Mouse (Mus musculus) cerebellum, adult 2 months (tissue): ENCODE measurements around the gene Abca17. TPM values are rescaled to one million over a fixed set of nuclear protein-coding genes. Genes with fewer than 3 reads are reported as not detected.

Experiments used
- DNase-seq, 2 experiments: peaks; one replicate each; pipeline ENCODE4 v3.0.0; 2021
- H3K27ac ChIP-seq: fragments of 200-500 bp; 2 replicates; pipeline ENCODE4 v1.5.1; 2012; ENCODE audit warnings: low read length, control low read depth, inconsistent platforms; ENCODE audit not compliant: insufficient read depth
- H3K27me3 ChIP-seq: fragments of 200-500 bp; 2 replicates; pipeline ENCODE4 v1.6.1; 2012; ENCODE audit warnings: inconsistent platforms, mild to moderate bottlenecking, low read length, moderate library complexity; ENCODE audit not compliant: control insufficient read depth, insufficient read depth
- H3K4me1 ChIP-seq: fragments of 200-500 bp; 2 replicates; pipeline ENCODE4 v1.6.1; 2011; ENCODE audit warnings: low read length; ENCODE audit not compliant: control insufficient read depth, insufficient read depth
- H3K4me3 ChIP-seq: fragments of 200-500 bp; replicated peaks from 2 replicates; pipeline ENCODE3; 2011; ENCODE audit warnings: mild to moderate bottlenecking, low read depth, low read length, control low read depth; ENCODE audit not compliant: insufficient read depth
- CTCF ChIP-seq: fragments of 200-500 bp; IDR thresholded peaks from 2 replicates; pipeline ENCODE4 v1.5.1; 2011; ENCODE audit warnings: low read depth, mild to moderate bottlenecking, control low read depth, low read length, moderate library complexity, borderline replicate concordance; ENCODE audit not compliant: insufficient read depth
- POLR2A ChIP-seq: fragments of 200-500 bp; IDR thresholded peaks from 2 replicates; pipeline ENCODE4 v1.6.1; 2011; ENCODE audit warnings: low read length, control low read depth, borderline replicate concordance; ENCODE audit not compliant: insufficient read depth
- WGBS: fragments of 180-500 bp; shearing (Covaris S2); methylation state at CpG from one replicate; pipeline ENCODE4 v1.1.7; 2018; 5-methylcytosine and 5-hydroxymethylcytosine counted together
- polyA plus RNA-seq: library from polyadenylated mRNA; depleted of rRNA; stranded (reverse); fragments of >200 nt; gene quantifications from 2 replicates; pipeline ENCODE4 v1.2.3, GENCODE M21; 2012

The Abca17 gene
- polyA plus RNA-seq, 1 experiment = 0.31 TPM

DNA sequence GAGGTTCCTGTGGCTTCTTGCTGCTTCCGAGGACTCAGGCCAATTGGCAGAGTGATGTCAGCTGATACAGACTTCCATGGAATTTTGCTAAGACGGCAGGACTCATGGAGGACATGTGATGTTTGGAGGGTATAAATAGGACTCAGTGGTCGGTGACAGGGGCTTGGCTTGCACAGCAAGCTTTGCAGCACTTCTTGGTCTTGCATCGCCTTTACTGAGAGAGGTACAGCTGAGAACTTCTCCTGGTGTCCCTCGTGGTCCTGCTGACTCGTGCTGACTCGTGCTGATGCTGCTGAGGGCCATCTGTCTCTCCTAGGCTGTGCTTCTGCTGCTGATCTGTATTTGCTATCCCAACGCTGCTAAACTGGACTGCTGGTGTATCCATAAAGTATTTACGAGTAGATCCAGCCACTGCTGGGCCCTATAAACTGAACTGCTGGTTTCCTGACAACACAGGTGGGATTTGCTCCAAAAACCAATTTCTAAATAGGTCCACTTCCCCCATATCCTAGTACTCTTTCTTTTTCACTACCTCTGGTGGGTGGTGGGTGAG, 67.5 kb downstream of the Abca17 start:
- Histone ChIP-seq H3K27ac (no peak overlapping the region), H3K4me3 (no peak overlapping the region), H3K27me3 (no peaks in the 10 kb centered on the region), H3K4me1 (peaks cover 4% of the 10 kb centered on the region)
- TF ChIP-seq POLR2A (no peak), CTCF (no peak)
- peak; percentile 12 to 21 for DNase-seq
- WGBS = 11% methylated on average over 9 of the region's 9 CpGs

DNA sequence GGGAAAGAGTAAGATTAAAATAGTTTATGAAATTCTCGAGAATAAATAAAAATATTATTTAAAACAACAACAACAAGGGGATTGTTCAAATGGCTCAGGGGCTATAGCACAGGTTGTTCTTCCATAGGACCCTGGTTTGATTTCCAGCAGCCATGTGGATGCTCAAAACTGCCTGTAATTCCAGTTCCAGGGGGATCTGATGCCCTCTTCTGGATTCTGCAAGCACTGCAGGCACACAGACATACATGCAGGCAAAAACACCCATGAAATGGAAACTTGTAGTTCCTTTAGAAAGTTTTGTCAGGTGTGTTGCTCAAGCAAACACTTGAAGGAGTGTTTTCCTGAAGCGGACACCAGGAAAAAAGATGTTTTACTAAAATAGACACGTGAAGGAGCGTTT, 68.2 kb downstream of the Abca17 start:
- Histone ChIP-seq H3K27me3 (no peaks in the 10 kb centered on the region), H3K27ac (no peak overlapping the region), H3K4me3 (no peak overlapping the region), H3K4me1 (peaks cover 4% of the 10 kb centered on the region)
- WGBS = 70% methylated on average over 4 of the region's 4 CpGs
- TF ChIP-seq POLR2A (no peak), CTCF (no peak)
- no peak for DNase-seq

DNA sequence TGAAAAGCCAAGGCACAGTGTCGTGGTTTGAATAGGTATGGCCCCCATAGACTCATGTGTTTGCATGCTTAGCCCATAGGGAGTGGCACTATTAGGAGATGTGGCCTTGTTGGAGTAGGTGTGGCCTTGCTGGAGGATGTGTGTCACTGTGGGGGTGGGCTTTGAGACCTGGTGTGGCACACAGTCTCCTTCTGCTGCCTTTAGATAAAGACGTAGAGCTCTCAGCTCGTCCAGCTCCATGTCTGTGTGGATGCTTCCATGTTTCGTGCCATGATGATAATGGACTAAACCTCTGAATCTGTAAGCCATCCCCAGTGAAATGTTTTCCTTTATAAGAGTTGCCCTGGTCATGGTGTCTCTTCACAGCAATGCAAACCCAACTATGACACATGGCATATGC, 71.0 kb downstream of the Abca17 start:
- Histone ChIP-seq H3K27me3 (no peaks in the 10 kb centered on the region), H3K27ac (no peak overlapping the region), H3K4me1 (peaks cover 4% of the 10 kb centered on the region), H3K4me3 (no peak overlapping the region)
- no peak for TF ChIP-seq POLR2A
- TF ChIP-seq CTCF = no peak
- DNase-seq = no peak
- 80% methylated on average over 4 of the region's 4 CpGs for WGBS

DNA sequence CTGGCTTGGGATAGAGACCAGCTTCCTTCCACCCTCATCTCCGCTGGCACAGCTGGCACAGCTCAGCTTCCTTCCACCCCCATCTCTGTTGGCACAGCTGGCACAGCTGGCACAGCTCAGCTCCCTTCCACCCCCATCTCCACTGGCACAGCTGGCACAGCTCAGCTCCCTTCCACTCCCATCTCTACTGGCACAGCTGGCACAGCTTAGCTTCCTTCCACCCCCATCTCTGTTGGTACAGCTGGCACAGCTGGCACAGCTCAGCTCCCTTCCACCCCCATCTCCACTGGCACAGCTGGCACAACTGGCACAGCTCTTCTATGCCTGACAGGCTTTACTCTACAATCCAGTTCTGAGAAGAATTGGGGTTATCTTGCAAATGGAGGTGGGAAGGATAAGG, 83.7 kb downstream of the Abca17 start:
- TF ChIP-seq POLR2A (no peak), CTCF (no peak)
- H3K27me3 ChIP-seq = no peaks in the 10 kb centered on the region
- no peaks in the 10 kb centered on the region for H3K4me1 ChIP-seq
- DNase-seq = no peak
- 76% methylated on average over 1 of the region's 1 CpGs for WGBS
- no peak overlapping the region for H3K4me3 ChIP-seq
- no peak overlapping the region for H3K27ac ChIP-seq

DNA sequence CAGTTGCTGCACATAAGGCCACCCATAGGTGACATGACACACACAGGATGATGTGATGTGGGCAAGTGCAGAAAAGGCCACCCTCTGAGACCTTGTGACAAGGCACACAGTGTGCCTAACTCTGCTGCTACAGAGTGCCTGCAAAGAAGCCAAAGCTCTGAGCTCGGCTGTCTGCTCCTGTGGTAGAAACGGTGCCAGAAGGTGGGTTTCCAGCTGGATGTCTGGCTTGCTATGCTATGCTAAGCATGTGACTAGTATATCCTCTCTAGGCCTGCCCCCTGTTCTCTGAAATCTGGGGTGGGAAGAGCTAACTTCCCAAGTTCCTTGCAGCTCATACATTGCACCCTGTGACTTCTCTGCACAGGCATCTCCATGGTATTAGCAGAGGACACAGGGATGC, 86.1 kb downstream of the Abca17 start:
- no peak for DNase-seq
- H3K27me3 ChIP-seq = no peaks in the 10 kb centered on the region
- H3K4me1 ChIP-seq = no peaks in the 10 kb centered on the region
- H3K27ac ChIP-seq = no peak overlapping the region
- no peak overlapping the region for H3K4me3 ChIP-seq
- WGBS = 45% methylated on average over 2 of the region's 2 CpGs
- no peak for TF ChIP-seq POLR2A
- TF ChIP-seq CTCF = no peak

DNA sequence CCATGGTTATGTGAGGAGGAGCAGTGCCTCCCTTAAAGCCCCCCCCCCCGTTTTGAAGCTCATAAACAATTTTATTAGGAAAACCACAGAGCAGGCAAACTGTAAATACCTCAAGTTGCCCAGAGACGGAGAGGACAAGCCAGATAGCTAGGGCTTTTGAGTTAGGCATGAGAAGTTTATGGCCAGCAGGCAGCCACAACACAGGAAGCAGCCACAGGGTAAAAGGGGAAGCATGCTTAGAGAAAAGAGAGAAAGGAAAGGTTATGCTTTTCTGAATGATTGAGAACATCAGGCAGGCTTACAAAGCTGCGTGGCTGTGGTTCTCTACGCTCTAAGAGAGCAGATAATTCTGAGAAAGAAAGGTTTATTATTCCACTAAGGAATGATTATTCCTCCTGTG, 90.4 kb downstream of the Abca17 start:
- TF ChIP-seq CTCF (no peak), POLR2A (no peak)
- no peak overlapping the region for H3K4me3 ChIP-seq
- no peaks in the 10 kb centered on the region for H3K4me1 ChIP-seq
- no peak overlapping the region for H3K27ac ChIP-seq
- no peak for DNase-seq
- no peaks in the 10 kb centered on the region for H3K27me3 ChIP-seq
- WGBS = 68% methylated on average over 4 of the region's 4 CpGs

DNA sequence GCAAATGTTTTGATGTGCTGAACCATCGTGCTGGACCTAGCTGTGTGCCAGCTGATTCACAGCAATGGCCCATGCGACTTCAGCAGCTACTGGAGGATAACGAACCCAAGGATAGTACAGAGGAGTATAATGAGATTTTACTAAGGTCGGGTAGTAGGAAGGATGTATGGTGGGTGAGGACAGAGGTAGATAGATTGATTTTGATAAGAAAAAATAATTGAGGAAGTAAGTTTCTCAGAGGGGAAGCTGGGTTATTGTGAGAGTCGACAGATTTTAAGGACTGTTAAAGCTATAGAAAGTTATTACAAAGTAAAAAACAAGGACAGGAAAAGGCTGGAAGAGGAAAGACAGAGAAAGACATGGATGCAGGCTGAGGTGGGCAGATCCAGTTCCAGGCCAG, 91.2 kb downstream of the Abca17 start:
- no peaks in the 10 kb centered on the region for H3K27me3 ChIP-seq
- no peak overlapping the region for H3K4me3 ChIP-seq
- no peak for TF ChIP-seq POLR2A
- no peak for TF ChIP-seq CTCF
- WGBS = 56% methylated on average over 5 of the region's 5 CpGs
- no peaks in the 10 kb centered on the region for H3K4me1 ChIP-seq
- H3K27ac ChIP-seq = no peak overlapping the region
- no peak for DNase-seq

DNA sequence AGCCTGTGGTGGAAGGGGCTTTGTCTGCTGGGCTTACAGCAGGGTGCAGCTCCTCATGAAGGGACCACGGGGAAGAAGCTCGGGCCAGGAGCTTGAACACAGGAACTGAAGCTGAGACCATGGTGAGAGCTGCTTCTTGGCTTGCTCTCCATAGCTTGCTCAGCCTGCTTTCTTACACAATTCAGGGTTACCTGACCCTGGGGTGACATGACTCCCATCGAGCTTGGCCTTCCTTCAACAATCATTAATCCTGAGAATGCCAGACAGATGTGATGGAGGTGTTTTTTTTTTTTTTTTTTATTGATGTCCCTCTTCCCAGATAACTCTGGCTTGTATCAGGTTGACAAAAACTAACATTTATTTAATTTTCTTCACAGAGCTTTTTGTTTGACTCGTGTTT, 91.9 kb downstream of the Abca17 start:
- 79% methylated on average over 4 of the region's 4 CpGs for WGBS

More for the DNA sequence above, 91.9 kb downstream of the Abca17 start:
- no peak for DNase-seq
- no peak overlapping the region for H3K4me3 ChIP-seq
- TF ChIP-seq POLR2A (no peak), CTCF (no peak)
- no peaks in the 10 kb centered on the region for H3K27me3 ChIP-seq
- H3K4me1 ChIP-seq = no peaks in the 10 kb centered on the region
- no peak overlapping the region for H3K27ac ChIP-seq
